Mouse (Mus musculus) WW6 (cell line): ENCODE data around the gene Olfr616.
"Not testable (repeated sequence)": the region's sequence is repeated elsewhere in the genome, so short reads cannot be mapped to it uniquely, and the experiment has no call there.

Source experiments
- DNase-seq: peaks from one replicate; pipeline ENCODE4 v3.0.0-alpha.2; 2013; ENCODE audit warnings: low read depth, low spot score

Olfr616 gene

GRCm38 (mm10) chr7:103569043-103569442, at the start of gene Olfr616:
TSS of gene Olfr616 (minus strand) at chr7:103569143.
- DNase-seq, result no peak

GRCm38 (mm10) chr7:103612434-103612833, 43.5 kb upstream of the Olfr616 start, which contains the start of gene Olfr620:
TSS of gene Olfr620 (minus strand) at chr7:103612534.
- DNase-seq, result no peak

- no peak for DNase-seq
These were observed 38.5 kb upstream of the Olfr616 start for GRCm38 (mm10) chr7:103607425-103607824.

- no peak for DNase-seq
These were observed 31.3 kb upstream of the Olfr616 start, which contains the start of gene Olfr619 for GRCm38 (mm10) chr7:103600275-103600674. TSS of gene Olfr619 (plus strand) at chr7:103600575.

GRCm38 (mm10) chr7:103589803-103590202, 20.9 kb upstream of the Olfr616 start, which contains the start of gene Olfr618:
TSS of gene Olfr618 (plus strand) at chr7:103590103.
- DNase-seq, result no peak

- no peak for DNase-seq
These were observed 3.8 kb upstream of the Olfr616 start, which contains the start of gene Olfr617 for GRCm38 (mm10) chr7:103572761-103573160. TSS of gene Olfr617 (plus strand) at chr7:103573061.

- DNase-seq, result no peak
These were observed 13.2 kb downstream of the Olfr616 start, which contains the start of gene Olfr615 for GRCm38 (mm10) chr7:103555779-103556178. TSS of gene Olfr615 (plus strand) at chr7:103556079.

- DNase-seq, result no peak
These were observed 21.2 kb downstream of the Olfr616 start, which contains the start of gene Olfr613 for GRCm38 (mm10) chr7:103547774-103548173. TSS of gene Olfr613 (plus strand) at chr7:103548074.

- not testable (repeated sequence) for DNase-seq
These were observed 26.3 kb downstream of the Olfr616 start, which contains the start of gene Olfr612 for GRCm38 (mm10) chr7:103542617-103543016. TSS of gene Olfr612 (minus strand) at chr7:103542717.

- not testable (repeated sequence) for DNase-seq
These were observed 48.2 kb downstream of the Olfr616 start, which contains the start of gene Olfr611 for GRCm38 (mm10) chr7:103520746-103521145. TSS of gene Olfr611 (minus strand) at chr7:103520846.
